Mouse (Mus musculus): Measurements from ENCODE around the gene Klc4.

- TF ChIP-seq POLR2A (IDR thresholded peaks at IDR 0.05; ENCODE audit: insufficient read depth, low read length) = no peak
- TF ChIP-seq EP300 (IDR thresholded peaks at IDR 0.05; ENCODE audit: insufficient read depth, low read depth, low read length) = no peak
- no peak for TF ChIP-seq CTCF (IDR thresholded peaks at IDR 0.05; ENCODE audit: low read depth, low read length)
Observed at GRCm38 (mm10) chr17:46624598-46624997, 21.2 kb downstream of the Klc4 start.
